In the genomic region with DNA sequence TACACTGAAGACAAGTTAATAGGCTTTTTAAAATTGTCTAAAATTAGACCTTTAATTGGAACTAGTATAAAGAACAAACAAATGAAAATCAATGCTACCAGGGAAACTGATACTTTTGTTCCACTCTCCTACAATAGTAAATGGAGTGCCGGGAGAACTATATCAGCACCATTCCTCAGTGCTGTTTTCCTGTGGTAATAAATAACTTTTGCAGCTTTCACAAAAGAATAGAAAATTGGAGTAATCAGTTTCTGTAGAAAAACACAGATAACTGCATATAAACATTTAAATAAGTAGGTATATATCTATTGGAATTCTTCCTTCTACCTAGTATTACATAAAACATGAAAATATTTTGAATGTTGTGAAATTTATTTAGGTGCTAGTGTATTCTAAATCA, we compare ENCODE assay signal across 11 mouse cellular contexts. TPM values are rescaled to one million over a fixed set of nuclear protein-coding genes. Genes with fewer than 3 reads are reported as not detected.
DNase-seq lines count a peak whose midpoint lies in the region; ATAC-seq and TF ChIP-seq lines count a peak whose summit lies in the region.
"Had no signal": no experiment of that assay in that cellular context is flagged by ENCODE, and none has a peak within 500 bp of the region (broad histone marks: within the 10 kb centered on the region; RNA-seq: fewer than 3 reads in every experiment).

No protein-coding gene starts in this region.

- H3K4me1 ChIP-seq in heart, embryonic 13.5 days = peaks cover 15% of the 10 kb centered on the region
- H3K4me1 ChIP-seq in lung, embryonic 14.5 days (ENCODE audit: insufficient read depth) = no peaks in the 10 kb centered on the region
- peaks cover 4% of the 10 kb centered on the region; the same call in 1 of the 2 replicates for H3K4me1 ChIP-seq in forebrain, embryonic 12.5 days
- peaks cover 7% of the 10 kb centered on the region for H3K4me1 ChIP-seq in liver, embryonic 16.5 days (ENCODE audit: control insufficient read depth, low read depth, low read length)

- H3K27me3 ChIP-seq in heart, embryonic 13.5 days (replicated peaks) = no peaks in the 10 kb centered on the region
- H3K27me3 ChIP-seq in lung, embryonic 14.5 days (ENCODE audit: insufficient read depth, low read length) = no peaks in the 10 kb centered on the region
- H3K27me3 ChIP-seq in forebrain, embryonic 12.5 days = no peaks in the 10 kb centered on the region
- H3K27me3 ChIP-seq in liver, embryonic 16.5 days (ENCODE audit: control insufficient read depth, insufficient read depth, low read depth, low read length) = no peaks in the 10 kb centered on the region
- H3K27me3 ChIP-seq: hindbrain, embryonic 15.5 days had no signal

- H3K9me3 ChIP-seq in heart, embryonic 13.5 days = no peaks in the 10 kb centered on the region
- no peaks in the 10 kb centered on the region for H3K9me3 ChIP-seq in lung, embryonic 14.5 days (ENCODE audit: low read depth, low read length)
- H3K9me3 ChIP-seq in forebrain, embryonic 12.5 days = no peaks in the 10 kb centered on the region
- no peaks in the 10 kb centered on the region for H3K9me3 ChIP-seq in liver, embryonic 16.5 days (replicated peaks; ENCODE audit: control insufficient read depth, low read length)
- H3K9me3 ChIP-seq: hindbrain, embryonic 15.5 days had no signal

- H3K27ac ChIP-seq in heart, embryonic 13.5 days (replicated peaks) = no peak overlapping the region
- H3K27ac ChIP-seq in lung, embryonic 14.5 days (ENCODE audit: low read depth) = no peak overlapping the region
- no peak overlapping the region for H3K27ac ChIP-seq in forebrain, embryonic 12.5 days
- no peak overlapping the region for H3K27ac ChIP-seq in liver, embryonic 16.5 days (ENCODE audit: low read length)
- H3K27ac ChIP-seq: hindbrain, embryonic 15.5 days had no signal

- H3K4me3 ChIP-seq in heart, embryonic 13.5 days = peak overlapping the region; percentile 25; the same call in 1 of the 2 replicates
- H3K4me3 ChIP-seq in lung, embryonic 14.5 days (ENCODE audit: low read depth, low read length) = 0 out of 2 replicates have a peak overlapping the region, but pooled peaks have one; percentile 19
- no peak overlapping the region for H3K4me3 ChIP-seq in forebrain, embryonic 12.5 days (replicated peaks)
- peak overlapping the region; percentile 31; the same call in 1 of the 2 replicates for H3K4me3 ChIP-seq in liver, embryonic 16.5 days (ENCODE audit: low read depth, low read length)
- H3K4me3 ChIP-seq: hindbrain, embryonic 15.5 days had no signal

- no peak for DNase-seq in heart, postnatal 10 days
- no peak for DNase-seq in lung, embryonic 14.5 days
- no peak for DNase-seq in lung, postnatal 14 days
- DNase-seq in lung, adult 18-20 months = no peak
- DNase-seq: adrenal gland, postnatal 10 days; kidney, postnatal 36 days; lung, postnatal 36 days had no signal

- intact Hi-C loops in heart, postnatal 10 days (cut with DNase I) = loop anchor here (5.0 kb wide), 1 partner anchor 88 kb away; the partner anchor contains the start of gene Spryd7

- WGBS in heart, embryonic 13.5 days = 27% methylated on average over 1 of the region's 1 CpGs
- WGBS in lung, embryonic 14.5 days = 42% methylated on average over 1 of the region's 1 CpGs
- WGBS in forebrain, embryonic 12.5 days = 28% methylated on average over 1 of the region's 1 CpGs
- 21% methylated on average over 1 of the region's 1 CpGs for WGBS in liver, embryonic 16.5 days (ENCODE audit: insufficient replicate concordance)

- no peak overlapping the region; the same call in 1 of the 2 replicates for H3K9ac ChIP-seq in heart, embryonic 13.5 days
- H3K9ac ChIP-seq in lung, embryonic 14.5 days = no peak overlapping the region
- H3K9ac ChIP-seq in forebrain, embryonic 12.5 days = no peak overlapping the region
- H3K9ac ChIP-seq in liver, embryonic 16.5 days (ENCODE audit: low read depth, low read length) = peak overlapping the region; percentile 34; the same call in 1 of the 2 replicates
- H3K9ac ChIP-seq: hindbrain, embryonic 15.5 days had no signal

- ATAC-seq in heart, embryonic 13.5 days (ENCODE audit: extremely low read depth, insufficient number of reproducible peaks, low FRiP score, low TSS enrichment) = no peak
- no peak for ATAC-seq in lung, embryonic 14.5 days (ENCODE audit: insufficient read depth)
- ATAC-seq in forebrain, embryonic 12.5 days (ENCODE audit: low FRiP score) = no peak
- no peak for ATAC-seq in liver, embryonic 16.5 days (ENCODE audit: low read depth)

- H3K36me3 ChIP-seq in heart, embryonic 13.5 days = no peaks in the 10 kb centered on the region
- H3K36me3 ChIP-seq in lung, embryonic 14.5 days (ENCODE audit: insufficient read depth) = no peaks in the 10 kb centered on the region
- H3K36me3 ChIP-seq in forebrain, embryonic 12.5 days (replicated peaks) = no peaks in the 10 kb centered on the region
- H3K36me3 ChIP-seq in liver, embryonic 16.5 days (ENCODE audit: control insufficient read depth, insufficient read depth) = peaks cover 3% of the 10 kb centered on the region; the same call in 1 of the 2 replicates
- H3K36me3 ChIP-seq: hindbrain, embryonic 15.5 days had no signal

- TF ChIP-seq CTCF in lung, embryonic 14.5 days (IDR thresholded peaks at IDR 0.05; ENCODE audit: low read depth) = no peak

- H3K4me2 ChIP-seq in heart, embryonic 13.5 days = peak overlapping the region; percentile 51
- H3K4me2 ChIP-seq in lung, embryonic 14.5 days = peak overlapping the region; percentile 49
- H3K4me2 ChIP-seq in forebrain, embryonic 12.5 days = peak overlapping the region; percentile 36; the same call in 1 of the 2 replicates
- peak overlapping the region; percentile 50 for H3K4me2 ChIP-seq in liver, embryonic 16.5 days (ENCODE audit: low read depth, low read length)
- H3K4me2 ChIP-seq: hindbrain, embryonic 15.5 days had no signal

RNA-seq across cellular contexts. Expression of gene Kcnrg, which starts 38.3 kb away (rescaled TPM):
- 0.32 and 0.48 TPM in 2 replicates for polyA plus RNA-seq in heart, embryonic 13.5 days (2015; fragmentation: Nextera tagmentation; extraction: Ambion mirVana)
- total RNA-seq in heart, postnatal 10 days (2021) = under 1 TPM; 0.32 to 0.43 TPM
- polyA plus RNA-seq in lung, embryonic 14.5 days (2014; fragmentation: Nextera tagmentation; extraction: Ambion mirVana) = 0.74 and 0.93 TPM in 2 replicates
- 1.7 and 2.7 TPM in 2 replicates for polyA plus RNA-seq in forebrain, embryonic 12.5 days (2016; fragmentation: Nextera tagmentation; extraction: Ambion mirVana)
- polyA plus RNA-seq in liver, embryonic 16.5 days (2015; fragmentation: Nextera tagmentation; extraction: Ambion mirVana) = 0.38 and 0.46 TPM in 2 replicates

RNA-seq across cellular contexts. Expression of gene Trim13, which starts 47.5 kb away (rescaled TPM):
- polyA plus RNA-seq in heart, embryonic 13.5 days (2015; fragmentation: Nextera tagmentation; extraction: Ambion mirVana) = 13.0 and 13.7 TPM in 2 replicates
- 10 to 100 TPM in 1 of 2 experiments, 1 to 10 TPM in 1; 9.0 to 13.2 TPM for total RNA-seq in heart, postnatal 10 days (2021)
- 15.1 and 18.9 TPM in 2 replicates for polyA plus RNA-seq in lung, embryonic 14.5 days (2014; fragmentation: Nextera tagmentation; extraction: Ambion mirVana)
- 41.5 and 42.6 TPM in 2 replicates for polyA plus RNA-seq in forebrain, embryonic 12.5 days (2016; fragmentation: Nextera tagmentation; extraction: Ambion mirVana)
- 3.9 and 4.4 TPM in 2 replicates for polyA plus RNA-seq in liver, embryonic 16.5 days (2015; fragmentation: Nextera tagmentation; extraction: Ambion mirVana)
